Mouse (Mus musculus): ENCODE data around the gene Fanca.
"Not testable (repeated sequence)": the region's sequence is repeated elsewhere in the genome, so short reads cannot be mapped to it uniquely, and the experiment has no call there.

The Fanca gene

GRCm38 (mm10) chr8:123271147-123271546 is 47.2 kb downstream of the Fanca start:
- no peak for DNase-seq (ENCODE audit: low spot score)

- DNase-seq (ENCODE audit: low spot score) = no peak
These were observed 50.3 kb downstream of the Fanca start for GRCm38 (mm10) chr8:123267926-123268656.

DNA sequence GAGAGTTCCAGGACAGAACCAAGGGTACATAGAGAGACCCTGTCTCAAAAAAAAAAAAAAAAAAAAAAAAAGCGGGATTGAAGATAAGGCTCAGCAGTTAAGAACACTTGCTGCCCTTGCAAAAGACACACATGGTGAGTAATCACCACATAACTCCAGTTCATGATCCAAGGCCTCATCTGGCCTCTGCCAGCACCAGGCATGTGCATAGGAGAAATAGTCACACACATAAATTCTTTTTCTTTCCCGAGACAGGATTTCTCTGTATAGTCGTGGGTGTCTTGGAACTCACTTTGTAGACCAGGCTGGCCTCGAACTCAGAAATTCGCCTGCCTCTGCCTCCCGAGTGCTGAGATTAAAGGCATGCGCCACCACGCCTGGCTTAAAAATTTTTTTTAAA is 60.8 kb downstream of the Fanca start:
- DNase-seq (ENCODE audit: low spot score) = not testable (repeated sequence)

DNA sequence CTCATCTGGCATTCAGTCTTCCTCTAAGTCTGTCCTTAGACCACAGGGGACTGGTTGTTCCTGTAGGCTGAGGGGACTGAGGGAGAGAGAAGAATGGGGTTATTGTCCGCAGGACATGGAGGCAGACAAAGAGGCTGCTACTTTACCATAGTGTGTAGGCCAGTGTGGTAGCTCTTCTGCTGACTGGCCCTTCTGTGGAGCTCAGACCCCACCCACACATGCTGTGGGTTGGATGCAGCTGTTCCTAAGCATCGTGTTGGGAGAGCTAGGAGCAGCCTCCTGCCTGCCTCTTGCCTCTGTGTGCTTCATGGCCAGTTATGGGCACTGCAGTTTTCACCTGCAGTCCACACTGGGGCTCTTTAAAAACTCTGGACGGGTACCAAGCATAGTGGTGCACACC is 61.3 kb downstream of the Fanca start:
- no peak for DNase-seq (ENCODE audit: low spot score)

DNA sequence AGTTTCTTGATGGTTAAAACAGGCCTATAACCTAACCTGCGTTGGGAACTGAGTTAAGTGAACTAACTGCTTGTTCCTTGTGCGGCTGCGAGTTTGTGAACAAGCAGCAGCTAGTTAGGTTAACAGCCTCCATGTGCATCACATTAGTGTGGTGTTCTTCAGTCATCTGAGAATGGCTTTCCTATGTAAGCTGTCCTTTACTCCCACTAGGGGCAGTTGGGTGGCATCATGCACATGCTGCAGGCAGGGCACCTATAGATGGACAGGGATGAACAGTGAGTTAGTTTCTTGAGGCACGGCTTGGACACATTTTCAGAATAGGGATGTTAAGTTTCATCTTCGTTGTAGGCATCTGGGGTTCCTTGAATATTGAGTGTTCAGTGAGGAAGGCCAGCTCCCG is 63.2 kb downstream of the Fanca start:
- no peak for DNase-seq (ENCODE audit: low spot score)

GRCm38 (mm10) chr8:123254099-123254885 is 64.1 kb downstream of the Fanca start, which contains the start of the genes Zfp276 and Vps9d1:
TSS of gene Zfp276 (plus strand) at chr8:123254195.
TSS of gene Vps9d1 (minus strand) at chr8:123254348.
- peak; percentile 80 for DNase-seq (ENCODE audit: low spot score)

GRCm38 (mm10) chr8:123253451-123254098 is 64.8 kb downstream of the Fanca start:
- no peak for DNase-seq (ENCODE audit: low spot score)

DNA sequence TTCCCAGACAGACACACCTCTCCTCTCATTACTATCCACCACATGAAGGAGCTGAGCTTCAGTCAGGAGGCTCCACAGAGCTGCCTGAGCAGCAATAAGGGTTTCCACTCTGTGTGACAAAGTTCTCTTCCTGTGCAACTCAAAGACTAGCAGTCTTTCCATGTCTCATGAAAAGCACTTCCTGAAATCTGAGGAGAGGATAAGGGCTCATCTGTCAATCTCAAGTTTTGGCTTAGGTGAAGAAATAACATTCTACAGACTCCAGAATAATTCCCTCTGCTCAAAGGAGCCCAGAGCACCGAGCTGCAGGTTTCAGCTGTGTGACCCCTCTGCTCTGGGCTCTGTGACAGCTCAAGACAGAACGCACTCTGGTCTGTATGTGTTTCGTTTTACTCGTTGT is 65.5 kb downstream of the Fanca start:
- no peak for DNase-seq (ENCODE audit: low spot score)

DNA sequence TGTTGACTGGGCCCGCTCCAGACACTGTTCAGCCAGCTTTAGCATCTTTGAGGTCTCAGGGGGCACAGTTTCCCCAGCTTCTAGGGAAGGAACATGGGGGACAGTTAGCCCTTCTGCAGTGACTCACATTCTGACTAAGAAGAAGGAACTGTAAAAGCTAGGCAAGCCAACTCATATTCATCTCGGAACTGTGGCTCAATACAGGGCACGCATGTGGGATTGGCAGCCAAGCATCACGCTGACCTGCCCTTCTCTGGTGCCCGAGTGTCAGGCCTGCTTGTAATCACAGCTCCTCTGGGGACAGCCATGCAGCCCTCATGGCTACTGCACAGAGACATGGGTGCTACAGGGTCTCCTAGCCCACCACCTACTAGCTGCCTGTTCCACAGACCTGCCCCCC is 67.4 kb downstream of the Fanca start:
- no peak for DNase-seq (ENCODE audit: low spot score)

- DNase-seq (ENCODE audit: low spot score) = no peak
These were observed 69.8 kb downstream of the Fanca start for GRCm38 (mm10) chr8:123248596-123248995.

GRCm38 (mm10) chr8:123247748-123248147 is 70.6 kb downstream of the Fanca start:
- DNase-seq (ENCODE audit: low spot score) = no peak

DNA sequence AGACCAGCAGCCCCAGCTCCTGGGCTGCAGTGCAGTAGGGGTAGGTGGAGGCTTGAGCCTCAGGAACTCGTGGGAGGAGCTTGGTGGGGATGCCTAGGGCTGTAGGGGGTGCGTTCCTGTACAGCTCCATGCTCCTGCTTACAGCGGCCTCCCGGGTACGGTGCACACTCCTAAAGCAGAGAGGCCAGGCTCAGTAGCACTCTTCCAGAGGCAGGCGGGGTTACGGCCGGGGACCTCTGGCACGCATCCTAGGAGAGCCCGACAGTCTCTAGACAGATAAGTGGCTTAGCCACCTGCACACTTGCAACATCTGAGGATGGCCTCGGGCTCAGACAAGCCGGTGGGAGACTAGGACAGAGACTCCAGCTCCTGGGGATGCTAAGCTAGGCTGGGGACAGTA is 72.8 kb downstream of the Fanca start:
- DNase-seq (ENCODE audit: low spot score) = no peak

DNA sequence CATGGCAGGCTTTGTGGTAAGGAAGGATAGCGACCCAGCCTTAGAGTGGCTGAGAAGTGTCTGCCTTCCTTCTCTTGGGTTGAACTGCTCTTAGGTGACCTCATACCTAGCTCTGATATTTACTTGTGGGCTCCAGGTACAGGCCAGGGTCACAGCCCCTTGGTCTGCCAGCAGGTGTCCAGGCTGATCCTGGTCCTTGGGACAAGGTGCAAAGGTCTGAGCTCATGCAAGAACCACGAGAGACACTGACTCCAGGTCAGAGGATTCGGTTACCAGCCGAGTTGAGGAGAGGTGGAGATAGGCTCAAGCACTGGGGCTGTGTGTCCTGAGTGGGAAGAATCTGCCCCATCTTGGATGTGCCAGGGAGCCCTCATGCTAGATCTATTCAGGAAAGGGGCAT is 74.0 kb downstream of the Fanca start:
- no peak for DNase-seq (ENCODE audit: low spot score)

DNA sequence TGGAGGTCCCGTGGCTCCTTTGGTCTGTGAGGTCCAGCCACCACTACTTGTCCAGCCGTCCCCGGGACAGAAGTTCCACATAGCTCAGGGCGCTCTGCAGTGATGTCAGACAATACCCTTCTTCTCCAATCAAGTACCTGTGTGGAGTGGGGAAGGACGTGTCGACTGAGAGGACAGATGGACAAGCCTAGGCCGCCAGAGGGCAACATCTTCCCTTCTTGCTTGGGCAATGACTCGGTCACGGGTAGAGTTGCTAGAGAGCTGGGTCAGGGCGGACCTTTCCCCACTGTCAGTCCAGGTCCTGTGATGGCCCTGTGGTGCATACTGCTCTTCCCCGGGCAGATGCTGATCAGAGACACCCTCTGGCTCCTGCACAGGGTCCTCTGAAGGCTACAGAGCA is 75.3 kb downstream of the Fanca start:
- no peak for DNase-seq (ENCODE audit: low spot score)

- no peak for DNase-seq (ENCODE audit: low spot score)
These were observed 76.1 kb downstream of the Fanca start for GRCm38 (mm10) chr8:123242107-123242923.

DNA sequence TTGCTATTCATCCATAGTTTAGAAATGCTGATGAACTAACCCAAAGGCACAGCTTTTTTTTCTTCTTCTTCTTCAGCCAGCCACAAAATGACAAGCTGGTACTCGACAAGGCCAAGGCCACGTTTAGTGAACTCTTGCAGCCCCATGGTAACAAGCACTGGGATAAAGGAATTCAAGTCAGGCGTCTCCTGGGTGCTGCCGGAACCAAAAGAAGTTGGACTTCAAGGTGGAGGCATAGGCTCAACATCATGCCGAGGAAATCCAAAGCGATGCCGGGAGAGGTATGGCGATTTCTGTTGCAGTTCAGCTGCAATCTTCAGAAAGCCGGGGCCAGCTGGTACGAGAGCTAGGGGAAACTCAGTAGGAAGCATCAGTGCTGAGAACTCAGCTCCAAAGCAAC is 79.0 kb downstream of the Fanca start:
- DNase-seq (ENCODE audit: low spot score) = no peak

DNA sequence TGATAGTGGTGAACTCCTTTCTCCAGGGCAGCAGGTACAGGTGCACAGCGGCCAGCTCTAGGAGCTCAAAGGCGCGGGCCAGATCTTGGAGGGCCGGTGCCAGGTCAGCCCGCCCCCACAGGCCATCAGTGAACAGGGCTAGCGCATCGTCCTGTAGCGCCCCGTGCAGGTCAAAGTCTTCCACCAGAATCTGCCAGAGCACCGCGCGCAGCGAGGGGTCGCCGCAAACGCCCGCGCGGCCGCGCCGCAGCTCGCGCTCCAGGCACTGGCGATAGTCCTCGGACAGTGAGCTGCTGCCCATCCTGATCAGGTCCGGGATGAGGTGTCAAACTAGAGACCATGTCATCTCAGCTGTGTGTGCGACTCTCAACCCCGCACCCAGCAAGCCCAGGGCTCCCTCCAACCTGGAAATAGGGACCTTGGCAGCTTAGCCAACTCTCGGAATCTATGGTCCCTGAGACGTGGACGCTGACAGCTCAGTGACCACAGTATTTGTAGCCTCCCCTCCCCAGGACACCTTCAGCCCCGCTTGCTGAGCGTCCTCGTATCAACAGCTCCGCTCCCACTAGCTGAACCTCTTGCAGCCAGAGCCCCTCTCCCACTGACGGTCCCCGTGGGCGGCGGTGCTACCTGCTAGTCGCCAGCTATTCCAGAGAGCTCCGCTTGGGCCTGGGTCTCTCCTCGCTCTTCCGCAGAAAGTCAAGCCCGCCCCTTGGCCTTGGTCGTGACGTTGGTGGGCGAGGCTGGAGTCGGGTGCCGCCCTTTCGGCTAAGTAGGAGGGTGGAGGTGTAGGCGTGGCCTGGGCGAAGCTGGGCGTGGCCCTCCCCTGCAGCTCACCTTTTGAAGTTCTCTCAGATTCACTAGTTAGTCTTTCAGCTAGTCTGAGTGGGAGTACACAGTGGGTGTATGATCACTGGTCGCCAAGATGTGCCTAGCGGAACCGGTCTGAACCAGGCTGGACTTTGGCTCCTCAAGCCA is 82.6 kb downstream of the Fanca start, which contains the start of gene Spata2l:
Gene Spata2l (minus strand): TSS at position 714 of the 978 bp plus-strand sequence.
- peak; percentile 76 for DNase-seq (ENCODE audit: low spot score)

GRCm38 (mm10) chr8:123234918-123235519 is 83.4 kb downstream of the Fanca start:
- DNase-seq (ENCODE audit: low spot score) = no peak

DNA sequence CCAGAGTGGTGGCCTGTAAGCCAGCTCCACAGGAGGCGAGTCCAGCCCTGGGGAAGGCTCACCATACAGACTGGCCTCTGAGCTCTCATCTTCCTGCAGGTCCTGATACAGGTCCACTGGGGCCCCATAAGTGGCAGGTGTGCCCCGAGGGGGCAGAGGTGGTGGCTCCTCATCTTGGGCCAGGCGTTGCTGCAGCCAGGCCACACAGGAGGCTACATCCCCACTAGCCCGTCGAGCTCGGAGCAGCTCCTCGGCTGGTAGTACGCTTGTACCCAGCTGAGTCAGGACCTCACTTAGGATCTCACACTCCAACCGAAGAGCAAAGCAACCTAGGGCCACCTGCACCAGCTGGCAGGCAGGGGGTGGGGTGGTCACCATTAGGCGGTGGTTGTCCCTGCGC is 84.6 kb downstream of the Fanca start:
- no peak for DNase-seq (ENCODE audit: low spot score)

- DNase-seq (ENCODE audit: low spot score) = no peak
These were observed 85.1 kb downstream of the Fanca start for GRCm38 (mm10) chr8:123233300-123233699.
